ENCODE assay signal across 8 mouse cellular contexts in genomic region chr4:152038225-152038984, GRCm38 (mm10). TPM values are rescaled to one million over a fixed set of nuclear protein-coding genes. Genes with fewer than 3 reads are reported as not detected.
A peak's percentile ranks its signal among the peaks of the same experiment; 100 is the strongest.
DNase-seq lines count a peak whose midpoint lies in the region; TF ChIP-seq lines count a peak whose summit lies in the region.

Gene Tas1r1, minus strand, starts transcription at chr4:152038568.

- H3K27ac ChIP-seq in thymus, adult 2 months (ENCODE audit: control insufficient read depth, insufficient read depth, low read length) = no peak within 1 kb of the TSS
- no peak within 1 kb of the TSS for H3K27ac ChIP-seq in small intestine, adult 2 months (ENCODE audit: insufficient read depth, low read depth, low read length)

- H3K36me3 ChIP-seq in thymus, adult 2 months (ENCODE audit: control insufficient read depth, insufficient read depth, low read length) = 0 out of 2 replicates have a peak, but pooled peaks cover 4% of the 10 kb centered on the region
- H3K36me3 ChIP-seq in small intestine, adult 2 months (ENCODE audit: control insufficient read depth, insufficient read depth, low read length) = peaks cover 22% of the 10 kb centered on the region

- peak within 1 kb of the TSS; percentile 59 for H3K4me3 ChIP-seq in thymus, adult 2 months (ENCODE audit: control insufficient read depth, insufficient read depth, low read length)
- peak within 1 kb of the TSS; percentile 99 for H3K4me3 ChIP-seq in small intestine, adult 2 months (ENCODE audit: low read depth, low read length)

- H3K4me1 ChIP-seq in thymus, adult 2 months (replicated peaks; ENCODE audit: control insufficient read depth, insufficient read depth, low read length) = peaks cover 18% of the 10 kb centered on the region
- peaks cover 3% of the 10 kb centered on the region for H3K4me1 ChIP-seq in small intestine, adult 2 months (ENCODE audit: control insufficient read depth, insufficient read depth, insufficient read length, low read length)

- no peak for TF ChIP-seq POLR2A in thymus, adult 2 months (IDR thresholded peaks at IDR 0.05; ENCODE audit: control insufficient read depth, extremely low read depth, insufficient read depth, low read length, poor library complexity)
- TF ChIP-seq POLR2A in small intestine, adult 2 months (IDR thresholded peaks at IDR 0.05; ENCODE audit: low read depth, low read length) = no peak

- WGBS in thymus, adult 2 months = 23% methylated on average over 10 of the region's 10 CpGs
- WGBS in small intestine, adult 2 months = 52% methylated on average over 10 of the region's 10 CpGs

- DNase-seq in cerebellum, adult 9-11 months = peak; percentile 35
- no peak for DNase-seq in cerebellum, adult 9-10 months
- no peak for DNase-seq in thymus, adult 2 months
- no peak for DNase-seq in thymus, postnatal 0 days (ENCODE audit: low spot score)
- peak; percentile 11 to 69 for DNase-seq in kidney, postnatal 25 days
- DNase-seq in adrenal gland, postnatal 36 days = no peak
- no peak for DNase-seq in adrenal gland, postnatal 10 days

- H3K27me3 ChIP-seq in thymus, adult 2 months (ENCODE audit: control insufficient read depth, insufficient read depth, low read length) = no peaks in the 10 kb centered on the region
- H3K27me3 ChIP-seq in small intestine, adult 2 months (ENCODE audit: control insufficient read depth, insufficient read depth, low read length) = no peaks in the 10 kb centered on the region

- no peak for TF ChIP-seq CTCF in thymus, adult 2 months (IDR thresholded peaks at IDR 0.05; ENCODE audit: borderline replicate concordance, control insufficient read depth, extremely low read depth, insufficient read depth, low read length, poor library complexity)
- TF ChIP-seq CTCF in small intestine, adult 2 months (IDR thresholded peaks at IDR 0.05; ENCODE audit: extremely low read depth, insufficient read length, insufficient replicate concordance, low read depth, low read length) = no peak

RNA-seq across cellular contexts. Expression of gene Tas1r1, which starts in this region (rescaled TPM):
- polyA plus RNA-seq in thymus, adult 2 months (2012; rRNA removed) = 0.34 and 0.40 TPM in 2 replicates
- polyA plus RNA-seq in thymus, postnatal 0 days (2015; fragmentation: Nextera tagmentation; extraction: Ambion mirVana) = 0.32 and 0.59 TPM in 2 replicates
- polyA plus RNA-seq in small intestine, adult 2 months (2012; rRNA removed) = 0.05 TPM in 1 of 2 replicates, not detected in the other
- total RNA-seq in adrenal gland, postnatal 36 days (2021) = not detected
- total RNA-seq in adrenal gland, postnatal 10 days (2021) = not detected

Comparison
In these comparisons a context has a peak if more than half of its experiments do, and no peak if none do; other contexts are left out.
1. DNase-seq: peak in cerebellum, adult 9-11 months (single experiment) and kidney, postnatal 25 days (2 of 2); none in cerebellum, adult 9-10 months (single experiment), thymus, adult 2 months (single experiment), thymus, postnatal 0 days (single experiment), adrenal gland, postnatal 36 days (0 of 2) and adrenal gland, postnatal 10 days (single experiment).